Mouse (Mus musculus): ENCODE measurements around the gene Bgn.

The Bgn gene

DNA sequence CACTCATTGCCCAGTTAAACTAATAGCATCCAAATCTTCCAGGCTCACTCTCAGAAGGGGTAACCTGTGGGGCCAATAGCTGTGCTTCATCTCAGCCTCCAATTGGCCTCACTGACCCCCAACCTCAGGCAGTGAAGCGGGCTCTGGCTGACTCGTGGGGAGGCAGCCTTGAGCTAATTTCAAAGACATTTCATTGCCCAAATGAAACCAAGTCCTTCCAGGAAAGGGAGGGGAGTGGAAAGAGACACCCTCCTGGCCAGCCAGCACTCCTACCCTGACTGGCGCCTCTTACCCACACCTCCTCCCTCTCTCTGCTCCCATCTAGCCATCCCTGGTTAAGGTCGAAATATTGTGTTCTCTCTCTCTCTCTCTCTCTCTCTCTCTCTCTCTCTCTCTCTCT, 6.8 kb downstream of the Bgn start:
- no peak for DNase-seq (ENCODE audit: low spot score)

DNA sequence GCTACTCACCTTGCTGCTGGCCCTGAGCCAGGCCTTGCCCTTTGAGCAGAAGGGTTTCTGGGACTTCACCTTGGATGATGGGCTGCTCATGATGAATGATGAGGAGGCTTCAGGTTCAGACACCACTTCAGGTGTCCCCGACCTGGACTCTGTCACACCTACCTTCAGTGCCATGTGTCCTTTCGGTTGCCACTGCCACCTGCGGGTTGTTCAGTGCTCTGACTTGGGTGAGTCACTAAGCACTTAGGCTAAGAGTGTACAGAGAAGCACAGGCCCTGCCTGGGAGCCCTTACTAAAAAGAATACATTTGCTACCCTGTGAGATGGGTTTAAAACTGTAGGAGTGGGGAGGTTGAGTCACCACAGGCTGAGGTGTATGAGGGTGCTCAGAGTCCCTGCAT, 7.4 kb downstream of the Bgn start:
- DNase-seq (ENCODE audit: low spot score) = no peak

GRCm38 (mm10) chrX:73493567-73493966, 10.2 kb downstream of the Bgn start:
- peak; percentile 82 for DNase-seq (ENCODE audit: low spot score)

GRCm38 (mm10) chrX:73496746-73497145, 13.3 kb downstream of the Bgn start:
- no peak for DNase-seq (ENCODE audit: low spot score)

- DNase-seq (ENCODE audit: low spot score) = no peak
These were observed 21.8 kb downstream of the Bgn start for GRCm38 (mm10) chrX:73505130-73505735.

DNA sequence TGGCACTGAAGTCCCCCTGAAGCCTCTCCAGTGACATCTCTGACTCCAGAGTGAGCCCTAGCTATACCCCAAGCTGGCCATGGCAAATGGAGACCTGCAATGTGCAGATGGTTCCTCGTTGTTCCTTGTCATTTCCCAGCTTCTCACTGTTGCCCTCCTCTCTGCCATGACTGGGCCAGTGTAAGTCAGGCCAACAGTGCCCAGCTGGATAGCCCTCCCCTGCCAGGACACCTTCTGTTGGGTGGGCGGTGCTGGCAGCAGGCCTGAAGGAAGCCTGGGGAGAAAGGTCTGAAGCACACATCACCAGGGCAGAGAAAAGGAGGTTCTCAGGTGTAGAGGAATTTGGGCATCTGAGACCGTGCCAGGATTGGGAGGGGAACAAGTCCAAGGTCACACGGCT, 23.2 kb downstream of the Bgn start:
- no peak for DNase-seq (ENCODE audit: low spot score)

- DNase-seq (ENCODE audit: low spot score) = no peak
These were observed 25.8 kb downstream of the Bgn start for GRCm38 (mm10) chrX:73509209-73509608.

DNA sequence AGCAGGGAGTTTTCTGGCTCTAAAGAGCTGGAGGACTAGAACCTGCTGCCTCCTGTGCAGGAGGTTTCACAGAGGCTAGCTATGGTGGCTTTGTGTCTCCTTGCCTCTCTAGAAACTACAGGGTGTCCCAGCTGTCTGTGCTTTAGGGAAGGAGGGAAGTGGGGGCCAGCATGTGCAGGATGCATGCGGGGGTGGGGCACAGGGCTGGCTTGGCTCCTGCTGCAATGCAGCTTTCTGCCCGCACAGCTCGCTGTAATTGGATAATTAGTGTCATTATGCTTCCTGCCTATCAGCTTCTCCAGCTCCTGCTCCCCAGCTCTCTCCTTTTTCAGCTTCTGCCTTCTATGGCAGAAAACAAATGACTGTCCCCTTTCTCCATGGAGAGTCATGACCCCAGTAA, 29.5 kb downstream of the Bgn start:
- DNase-seq (ENCODE audit: low spot score) = no peak

GRCm38 (mm10) chrX:73516556-73516955, 33.2 kb downstream of the Bgn start:
- no peak for DNase-seq (ENCODE audit: low spot score)

- DNase-seq (ENCODE audit: low spot score) = no peak
These were observed 33.7 kb downstream of the Bgn start for GRCm38 (mm10) chrX:73517060-73517600.

DNA sequence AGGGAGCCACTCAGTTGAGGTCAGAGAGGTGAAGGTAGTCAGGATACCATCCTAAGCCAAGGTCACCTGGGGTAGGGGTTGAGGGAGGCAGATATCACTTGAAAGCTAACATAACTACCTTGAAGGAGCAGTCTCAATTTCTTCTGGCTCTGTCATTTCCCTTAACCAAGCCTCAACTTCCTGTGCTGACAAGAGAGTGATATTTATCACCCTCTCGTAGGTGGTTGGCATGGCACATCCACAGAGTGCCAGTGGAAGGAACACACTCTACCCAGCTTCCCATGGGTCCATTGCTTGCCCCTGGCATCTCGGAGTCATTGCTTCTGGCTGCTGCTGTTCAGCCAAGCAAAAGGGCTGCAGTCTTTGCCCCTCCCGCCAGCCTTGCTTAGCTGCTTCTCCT, 37.3 kb downstream of the Bgn start:
- no peak for DNase-seq (ENCODE audit: low spot score)

DNA sequence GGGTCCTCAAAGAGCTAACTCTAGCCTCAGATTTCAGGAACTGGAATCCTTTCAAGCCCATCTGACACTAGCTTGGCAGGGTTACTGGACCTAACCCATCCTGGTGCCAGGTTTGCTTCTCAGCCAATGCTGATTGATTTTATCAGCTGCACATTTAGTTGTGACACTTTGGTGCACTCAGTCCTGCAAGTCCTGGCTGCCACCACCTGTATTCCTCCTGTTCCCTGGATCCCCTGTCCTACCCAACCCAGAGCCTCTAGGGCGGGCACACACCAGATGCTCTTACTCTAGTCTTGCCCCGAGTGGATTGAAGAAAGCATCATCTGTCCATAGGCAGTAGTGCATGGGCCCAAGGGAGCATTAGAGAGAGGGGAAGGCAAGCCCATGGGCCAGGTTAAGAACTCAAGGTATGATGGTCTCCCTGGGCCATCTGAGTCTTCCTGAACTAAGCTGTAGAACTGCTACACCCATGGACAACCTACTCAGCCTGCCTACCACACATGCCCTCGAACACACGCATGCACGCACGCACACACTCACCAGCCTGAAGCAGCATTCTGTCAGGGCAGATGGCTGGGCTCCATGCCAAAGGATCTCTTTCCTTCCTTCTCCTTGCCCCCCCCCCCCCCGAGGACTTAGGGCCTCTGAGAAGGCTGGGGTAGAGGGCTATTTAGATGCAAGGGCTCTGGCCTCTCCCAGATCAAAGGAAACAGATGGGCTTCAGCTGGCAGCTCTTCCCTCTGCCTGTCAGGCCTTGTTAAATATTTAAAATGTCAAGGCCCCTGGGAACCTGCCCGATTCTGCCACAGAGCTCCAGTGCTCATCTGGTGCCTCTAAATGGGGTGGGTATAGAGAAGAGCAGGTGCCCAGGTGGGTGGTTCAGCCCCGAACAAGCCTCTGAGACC, 41.2 kb downstream of the Bgn start:
- no peak for DNase-seq (ENCODE audit: low spot score)

DNA sequence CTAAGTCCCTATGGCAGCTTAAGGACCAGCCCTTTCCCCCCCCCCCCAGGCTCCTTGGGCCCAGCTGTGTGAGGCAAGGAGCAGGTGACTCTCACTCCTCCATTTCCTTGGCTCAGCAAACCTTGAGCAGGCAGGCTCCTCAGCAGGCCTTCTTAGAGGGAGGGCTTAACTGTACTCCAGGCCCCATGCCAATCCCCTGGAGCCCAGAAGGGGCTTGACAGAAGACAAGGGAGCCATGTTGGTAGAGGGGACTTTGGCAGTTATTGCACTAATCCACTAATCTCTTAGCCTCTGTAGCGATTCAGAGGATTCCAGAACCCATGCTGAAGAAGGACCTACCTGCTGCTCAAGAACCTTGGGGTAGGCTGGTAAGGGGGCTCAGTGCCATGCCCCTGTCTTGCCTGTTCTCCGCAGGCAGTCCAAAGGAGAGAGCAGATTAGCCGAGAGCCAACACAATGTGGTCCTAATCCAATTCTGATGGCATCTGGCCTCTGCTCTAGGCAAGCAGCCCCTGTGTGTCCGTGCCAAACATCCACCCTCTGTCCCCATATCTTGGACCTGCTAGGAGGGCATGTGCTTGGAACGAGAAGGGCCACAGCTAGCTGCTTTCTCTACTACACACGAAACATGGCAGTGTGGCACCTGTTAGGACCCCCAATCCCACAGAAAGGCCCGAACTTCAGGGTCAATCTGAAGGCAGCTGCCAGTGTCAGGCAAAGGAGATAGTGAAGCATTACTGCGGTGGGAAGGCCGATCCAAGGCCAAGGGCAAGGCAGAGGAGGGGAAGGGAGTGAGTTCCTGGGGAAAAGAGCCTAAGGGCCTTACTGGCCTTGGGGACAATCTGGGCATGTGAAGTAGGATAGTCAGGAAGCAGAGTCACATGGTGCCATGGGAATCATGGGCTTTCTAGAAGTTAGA, 42.1 kb downstream of the Bgn start:
- DNase-seq (ENCODE audit: low spot score) = no peak

DNA sequence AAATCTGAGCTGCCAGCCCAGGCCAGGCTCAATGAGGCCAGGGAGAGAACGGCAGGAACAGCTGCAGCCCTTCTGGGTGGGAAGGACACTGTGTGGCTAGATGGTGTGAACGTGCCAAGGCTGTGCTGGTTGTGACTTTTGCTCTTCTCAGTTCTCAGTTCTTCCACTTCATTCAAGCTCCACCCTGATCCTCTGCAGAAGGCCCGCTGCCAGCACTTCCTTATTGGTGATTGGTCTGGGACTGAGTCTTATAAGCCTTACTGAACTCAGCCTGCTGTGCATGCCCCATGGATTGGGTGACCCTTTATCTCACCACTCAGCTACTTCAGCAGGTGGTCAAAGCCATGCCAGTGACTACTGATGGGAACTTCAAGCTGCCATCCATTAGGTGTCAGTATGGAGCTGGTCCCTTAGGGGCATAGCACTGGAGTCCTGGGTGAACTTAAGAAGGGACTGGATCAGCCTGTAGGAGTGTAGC, 43.0 kb downstream of the Bgn start:
- DNase-seq (ENCODE audit: low spot score) = peak; percentile 1

- no peak for DNase-seq (ENCODE audit: low spot score)
These were observed 54.5 kb downstream of the Bgn start for GRCm38 (mm10) chrX:73537875-73538274.

DNA sequence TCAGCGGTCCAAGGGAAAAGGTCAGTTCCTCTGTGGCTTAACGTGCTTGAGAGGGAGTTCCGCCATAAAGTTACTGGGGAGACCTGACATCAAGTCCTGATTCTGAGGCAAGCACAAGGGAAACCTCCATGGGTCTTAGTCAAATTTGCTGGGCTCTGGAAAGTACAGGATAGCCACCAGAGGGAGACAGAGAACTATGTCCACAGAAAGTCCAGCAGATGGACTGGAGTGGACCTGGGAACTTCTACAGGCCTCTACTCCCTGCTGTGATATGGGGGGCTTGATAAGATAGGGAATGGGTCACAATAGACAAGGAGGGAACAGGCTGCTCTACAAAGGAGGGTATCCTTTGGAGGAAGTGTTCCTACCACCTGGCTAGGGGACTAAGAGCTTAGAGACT, 59.9 kb downstream of the Bgn start:
- DNase-seq (ENCODE audit: low spot score) = peak; percentile 39
